Mouse (Mus musculus) myocyte (in vitro differentiated cells): ENCODE measurements at regions not wholly inside any gene's neighbourhood (a gene's known extent, or its start where the extent isn't known, plus 50 kb on each side); places are given as distances from the start of the nearest gene placed in this dataset.

Experiments
- E2F4 ChIP-seq: IDR thresholded peaks from one replicate; pipeline ENCODE4 v1.6.1; 2011; ENCODE audit warnings: mild to moderate bottlenecking, control low read depth, moderate library complexity; ENCODE audit not compliant: insufficient read depth
- MAX ChIP-seq: IDR thresholded peaks from one replicate; pipeline ENCODE4 v1.6.1; 2011; ENCODE audit warnings: low read depth, mild to moderate bottlenecking, control low read depth
- MYOD1 ChIP-seq, 3 experiments: IDR thresholded peaks; one replicate each; pipeline ENCODE4 v1.6.1; 2011; ENCODE audit warnings: control low read depth in 2 of 3, low read depth in 2 of 3, mild to moderate bottlenecking in 2 of 3, moderate library complexity in 1 of 3; ENCODE audit not compliant: insufficient read length in 2 of 3, control insufficient read depth in 1 of 3
- MYOG ChIP-seq, 3 experiments: IDR thresholded peaks; one replicate each; pipeline ENCODE4 v1.6.1; 2011; ENCODE audit warnings: control low read depth in 2 of 3, low read depth in 2 of 3, mild to moderate bottlenecking in 2 of 3; ENCODE audit not compliant: insufficient read length in 2 of 3, control insufficient read depth in 1 of 3, insufficient read depth in 1 of 3
- POLR2A ChIP-seq: IDR thresholded peaks from one replicate; pipeline ENCODE4 v1.6.1; 2011; ENCODE audit warnings: low read depth, mild to moderate bottlenecking, control low read depth, moderate library complexity; ENCODE audit not compliant: insufficient read length
- TCF12 ChIP-seq: IDR thresholded peaks from one replicate; pipeline ENCODE4 v1.6.1; 2011; ENCODE audit warnings: mild to moderate bottlenecking, control low read depth; ENCODE audit not compliant: poor library complexity, insufficient read depth, severe bottlenecking
- TCF3 ChIP-seq: IDR thresholded peaks from one replicate; pipeline ENCODE4 v1.6.1; 2011; ENCODE audit warnings: low read depth, control low read depth; ENCODE audit not compliant: insufficient read length
- USF1 ChIP-seq: IDR thresholded peaks from one replicate; pipeline ENCODE4 v1.6.1; 2011; ENCODE audit warnings: low read depth, mild to moderate bottlenecking, control low read depth, moderate library complexity

DNA sequence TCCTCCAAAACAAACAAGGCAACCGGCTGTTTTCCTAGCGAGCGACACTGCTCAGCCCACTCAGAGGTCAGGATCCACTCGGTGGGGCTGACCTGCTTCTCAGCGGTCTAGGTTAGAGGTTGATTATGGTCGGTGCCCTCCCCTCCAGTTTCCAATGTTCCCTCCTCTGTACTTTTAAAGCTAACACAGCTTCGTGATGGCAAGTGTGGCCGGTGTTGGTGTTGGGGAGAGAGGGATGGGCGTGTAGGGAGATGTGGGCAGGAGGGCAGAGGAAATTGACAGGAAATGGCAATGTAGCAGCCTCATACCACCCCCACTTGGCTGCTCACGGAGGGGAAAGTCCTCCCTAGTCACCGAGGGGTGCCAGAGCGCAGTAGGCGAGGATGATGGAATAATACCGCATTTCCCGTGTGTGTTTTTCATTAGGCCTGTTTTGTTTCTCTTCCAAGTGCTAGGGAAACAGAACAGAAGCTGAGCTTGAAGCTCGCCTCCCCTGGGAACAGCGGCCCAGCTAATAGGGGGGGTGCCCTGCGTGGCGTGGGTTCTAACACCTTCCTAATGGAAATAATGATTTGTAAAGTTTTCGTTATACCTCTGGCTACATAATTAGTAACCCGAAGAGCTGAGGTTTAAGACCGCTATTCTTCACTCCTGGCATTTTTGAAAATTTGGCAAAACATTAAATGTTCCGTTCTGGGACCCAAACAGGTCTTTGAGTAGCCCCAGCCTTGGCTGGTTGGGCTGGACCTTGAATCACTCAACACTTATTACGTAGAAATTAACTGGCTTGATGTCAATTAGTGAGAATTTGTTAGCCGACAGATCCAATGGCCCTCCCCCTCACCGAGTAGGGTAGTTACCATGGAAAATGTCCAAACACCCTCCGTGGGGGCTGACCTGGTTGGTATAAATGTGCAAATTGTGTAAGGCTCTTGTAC is 383.5 kb downstream of the Mtx2 start:
- no peak for TF ChIP-seq POLR2A
- no peak for TF ChIP-seq E2F4
- TF ChIP-seq USF1: no peak
- TF ChIP-seq MYOD1 (IDR thresholded peaks at IDR 0.05; ENCODE audit: control insufficient read depth in 1 of 3, insufficient read length in 2 of 3, low read depth in 2 of 3): no peak
- no peak for TF ChIP-seq TCF12
- no peak for TF ChIP-seq MAX
- no peak for TF ChIP-seq MYOG (IDR thresholded peaks at IDR 0.05; ENCODE audit: control insufficient read depth in 1 of 3, insufficient read depth in 1 of 3, insufficient read length in 2 of 3, low read depth in 2 of 3)
- TF ChIP-seq TCF3: no peak
